In the genomic region with DNA sequence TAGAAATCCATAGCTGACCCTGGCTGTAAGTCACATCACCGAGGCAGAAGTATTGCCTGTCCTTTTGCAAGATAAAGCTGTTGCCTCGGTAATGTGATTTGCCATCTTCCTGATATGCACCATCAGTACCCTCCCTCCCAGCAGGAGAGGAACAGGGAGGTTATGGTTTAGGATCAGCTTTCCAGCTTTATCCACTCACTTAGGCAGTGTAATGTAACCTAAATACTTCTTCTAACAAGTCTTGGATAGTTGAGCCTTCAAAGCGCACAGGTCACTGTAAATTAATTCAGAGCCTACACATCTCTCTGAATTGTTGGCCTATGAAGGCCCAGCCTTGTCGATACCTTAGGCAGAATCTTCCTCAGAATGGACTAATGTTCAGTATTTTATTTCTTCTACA, we compare ENCODE assay signal across 17 mouse cellular contexts.
"Had no signal": no experiment of that assay in that cellular context is flagged by ENCODE, and none has a peak within 500 bp of the region (broad histone marks: within the 10 kb centered on the region; RNA-seq: fewer than 3 reads in every experiment).

No protein-coding gene starts in this region.

- H3K36me3 ChIP-seq: lung, embryonic 15.5 days; midbrain, embryonic 13.5 days; midbrain, embryonic 15.5 days; neural tube, embryonic 12.5 days; stomach, embryonic 15.5 days had no signal

- ATAC-seq: lung, postnatal 0 days; midbrain, embryonic 13.5 days; midbrain, embryonic 15.5 days had no signal

- H3K9me3 ChIP-seq: lung, embryonic 15.5 days; megakaryocyte, embryonic 14.5 days; midbrain, embryonic 13.5 days; midbrain, embryonic 15.5 days; neural tube, embryonic 12.5 days; stomach, embryonic 15.5 days had no signal

- H3K4me1 ChIP-seq: megakaryocyte, embryonic 14.5 days; midbrain, embryonic 13.5 days; midbrain, embryonic 15.5 days; neural tube, embryonic 12.5 days; stomach, embryonic 15.5 days had no signal

- H3K4me2 ChIP-seq: lung, embryonic 15.5 days; midbrain, embryonic 11.5 days; midbrain, embryonic 13.5 days; midbrain, embryonic 15.5 days; neural tube, embryonic 12.5 days; stomach, embryonic 15.5 days had no signal

- H3K27me3 ChIP-seq: lung, embryonic 15.5 days; megakaryocyte, embryonic 14.5 days; midbrain, embryonic 13.5 days; midbrain, embryonic 15.5 days; neural tube, embryonic 12.5 days; stomach, embryonic 15.5 days had no signal

- H3K4me3 ChIP-seq: lung, embryonic 15.5 days; megakaryocyte, embryonic 14.5 days; midbrain, embryonic 13.5 days; midbrain, embryonic 15.5 days; neural tube, embryonic 12.5 days; stomach, embryonic 15.5 days had no signal

- H3K27ac ChIP-seq: lung, embryonic 15.5 days; macrophage; midbrain, embryonic 13.5 days; midbrain, embryonic 15.5 days; neural tube, embryonic 12.5 days; stomach, embryonic 15.5 days; stomach, postnatal 0 days had no signal

- H3K9ac ChIP-seq: lung, embryonic 15.5 days; midbrain, embryonic 13.5 days; midbrain, embryonic 15.5 days; neural tube, embryonic 12.5 days; stomach, embryonic 15.5 days had no signal

- DNase-seq: lung, adult 2 months; lung, postnatal 14 days; lung, postnatal 36 days; right cerebral cortex, postnatal 14 days; thymus, adult 2 months; thymus, postnatal 25 days; thymus, postnatal 4 days had no signal
